Mouse (Mus musculus): ENCODE measurements around the gene Ifit1bl1.
"Not testable (repeated sequence)": the region's sequence is repeated elsewhere in the genome, so short reads cannot be mapped to it uniquely, and the experiment has no call there.

Ifit1bl1 gene

GRCm38 (mm10) chr19:34588959-34589358 lies 12.8 kb downstream of the Ifit1bl1 start:
- DNase-seq (ENCODE audit: low read depth, low spot score): no peak

GRCm38 (mm10) chr19:34587898-34588692 lies 13.7 kb downstream of the Ifit1bl1 start:
- not testable (repeated sequence) for DNase-seq (ENCODE audit: low read depth, low spot score)

- DNase-seq (ENCODE audit: low read depth, low spot score): not testable (repeated sequence)
Observed at GRCm38 (mm10) chr19:34585740-34586458, 15.9 kb downstream of the Ifit1bl1 start.

GRCm38 (mm10) chr19:34583126-34583766 lies 18.5 kb downstream of the Ifit1bl1 start, which contains the start of gene Ifit3:
Ifit3 (plus strand) TSS chr19:34583531.
- not testable (repeated sequence) for DNase-seq (ENCODE audit: low read depth, low spot score)

- DNase-seq (ENCODE audit: low read depth, low spot score): not testable (repeated sequence)
Observed at GRCm38 (mm10) chr19:34582696-34583095, 19.1 kb downstream of the Ifit1bl1 start.

GRCm38 (mm10) chr19:34577121-34577520 lies 24.6 kb downstream of the Ifit1bl1 start:
- no peak for DNase-seq (ENCODE audit: low read depth, low spot score)

GRCm38 (mm10) chr19:34573650-34574049 lies 28.1 kb downstream of the Ifit1bl1 start:
- DNase-seq (ENCODE audit: low read depth, low spot score): no peak

- DNase-seq (ENCODE audit: low read depth, low spot score): no peak
Observed at GRCm38 (mm10) chr19:34571080-34571479, 30.7 kb downstream of the Ifit1bl1 start.

GRCm38 (mm10) chr19:34569896-34570476 lies 31.8 kb downstream of the Ifit1bl1 start:
- DNase-seq (ENCODE audit: low read depth, low spot score): no peak

- DNase-seq (ENCODE audit: low read depth, low spot score): no peak
Observed at GRCm38 (mm10) chr19:34568988-34569895, 32.5 kb downstream of the Ifit1bl1 start.

- DNase-seq (ENCODE audit: low read depth, low spot score): no peak
Observed at GRCm38 (mm10) chr19:34566178-34566784, 35.5 kb downstream of the Ifit1bl1 start.

- no peak for DNase-seq (ENCODE audit: low read depth, low spot score)
Observed at GRCm38 (mm10) chr19:34562556-34562955, 39.2 kb downstream of the Ifit1bl1 start.

- DNase-seq (ENCODE audit: low read depth, low spot score): no peak
Observed at GRCm38 (mm10) chr19:34556621-34557020, 45.1 kb downstream of the Ifit1bl1 start.

- no peak for DNase-seq (ENCODE audit: low read depth, low spot score)
Observed at GRCm38 (mm10) chr19:34554061-34554460, 47.7 kb downstream of the Ifit1bl1 start.

- DNase-seq (ENCODE audit: low read depth, low spot score): no peak
Observed at GRCm38 (mm10) chr19:34553522-34553921, 48.2 kb downstream of the Ifit1bl1 start.

GRCm38 (mm10) chr19:34553021-34553420 lies 48.7 kb downstream of the Ifit1bl1 start:
- no peak for DNase-seq (ENCODE audit: low read depth, low spot score)

- no peak for DNase-seq (ENCODE audit: low read depth, low spot score)
Observed at GRCm38 (mm10) chr19:34551981-34552380, 49.8 kb downstream of the Ifit1bl1 start.

- peak; percentile 64 for DNase-seq (ENCODE audit: low read depth, low spot score)
Observed at GRCm38 (mm10) chr19:34550534-34551223, 51.1 kb downstream of the Ifit1bl1 start, which contains the start of gene Ifit2. Ifit2 (plus strand) TSS chr19:34550694.

GRCm38 (mm10) chr19:34550205-34550533 lies 51.6 kb downstream of the Ifit1bl1 start:
- DNase-seq (ENCODE audit: low read depth, low spot score): no peak

- peak; percentile 76 for DNase-seq (ENCODE audit: low read depth, low spot score)
Observed at GRCm38 (mm10) chr19:34547976-34548375, 53.8 kb downstream of the Ifit1bl1 start.

Data from ZHBTc4 (cell line).